Mouse (Mus musculus) left cerebral cortex, postnatal 25 days (tissue): ENCODE results near the gene Tmtc4. TPM values are rescaled to one million over a fixed set of nuclear protein-coding genes. Genes with fewer than 3 reads are reported as not detected.

ENCODE experiments used
- DNase-seq, 2 experiments: peaks; one replicate each; pipeline ENCODE4 v3.0.0; 2022; ENCODE audit warnings: low spot score in 2 of 2, mixed read lengths in 1 of 2
- intact Hi-C: fragments of 180-260 bp; cut with DNase I; formaldehyde crosslinking; loops from one replicate; pipeline ENCODE4 v1.15.1; 2025
- total RNA-seq, 2 experiments: library from RNA; stranded (reverse); gene quantifications; 2 replicates each; pipeline ENCODE4 v1.2.3; 2021

Tmtc4 gene
- 10 to 100 TPM; 20.8 to 22.6 TPM for total RNA-seq

GRCm38 (mm10) chr14:122983226-122984215 is at the start of gene Tmtc4:
Tmtc4 (minus strand) TSS chr14:122984035.
- DNase-seq = peak; percentile 94 to 98
- intact Hi-C loops = no loop called here

- DNase-seq = no peak
- intact Hi-C loops = no loop called here
Observed at GRCm38 (mm10) chr14:123032435-123032834, 48.6 kb upstream of the Tmtc4 start.

DNA sequence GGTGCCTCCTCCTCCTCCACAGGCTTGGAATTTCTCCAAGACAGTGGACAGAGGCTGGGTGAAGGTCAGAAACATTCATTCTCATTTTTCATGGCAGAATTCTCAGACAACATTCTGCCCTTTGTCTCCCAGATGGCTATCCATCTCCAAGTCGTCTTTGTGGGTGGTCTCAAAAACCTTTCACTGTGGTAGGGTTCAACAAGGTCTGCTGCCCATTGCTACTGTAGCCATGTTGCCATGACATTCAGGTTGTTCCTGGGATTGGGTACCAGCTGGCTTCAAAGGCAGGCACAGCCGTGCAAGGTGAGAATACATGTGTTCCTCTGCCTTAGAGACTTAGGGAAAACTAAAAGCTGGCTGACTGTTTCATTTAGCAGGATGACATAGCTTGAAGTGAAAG is 44.0 kb upstream of the Tmtc4 start:
- DNase-seq = no peak

DNA sequence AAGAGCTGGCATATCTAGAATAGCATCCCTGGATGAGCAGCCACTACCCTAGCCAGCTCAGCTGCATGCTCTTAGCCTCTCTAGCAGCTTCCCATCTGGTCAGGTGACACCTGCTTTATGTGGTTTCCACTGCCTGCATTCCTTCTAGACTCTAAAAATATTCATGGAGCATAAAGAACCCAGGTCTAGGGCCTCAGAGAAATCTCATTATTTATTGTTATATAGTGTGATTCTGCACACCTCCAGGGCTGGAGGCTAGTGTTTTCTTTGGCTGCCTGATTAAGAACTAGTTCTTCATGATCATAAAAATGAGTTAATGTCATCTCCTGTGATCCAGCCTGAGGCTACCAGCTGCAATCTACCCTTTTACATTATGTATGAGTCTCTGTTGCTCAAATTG is 39.1 kb upstream of the Tmtc4 start:
- intact Hi-C loops = no loop called here
- DNase-seq = no peak

More for the DNA sequence above, 44.0 kb upstream of the Tmtc4 start:
- intact Hi-C loops = no loop called here

- intact Hi-C loops = no loop called here
Observed at GRCm38 (mm10) chr14:123016310-123016709, 32.5 kb upstream of the Tmtc4 start.

GRCm38 (mm10) chr14:123015687-123016086 is 31.9 kb upstream of the Tmtc4 start:
- intact Hi-C loops = no loop called here
- no peak for DNase-seq

More at GRCm38 (mm10) chr14:123016310-123016709, 32.5 kb upstream of the Tmtc4 start:
- DNase-seq = no peak

- DNase-seq = no peak
- intact Hi-C loops = no loop called here
Observed at GRCm38 (mm10) chr14:123009108-123010018, 25.5 kb upstream of the Tmtc4 start.

DNA sequence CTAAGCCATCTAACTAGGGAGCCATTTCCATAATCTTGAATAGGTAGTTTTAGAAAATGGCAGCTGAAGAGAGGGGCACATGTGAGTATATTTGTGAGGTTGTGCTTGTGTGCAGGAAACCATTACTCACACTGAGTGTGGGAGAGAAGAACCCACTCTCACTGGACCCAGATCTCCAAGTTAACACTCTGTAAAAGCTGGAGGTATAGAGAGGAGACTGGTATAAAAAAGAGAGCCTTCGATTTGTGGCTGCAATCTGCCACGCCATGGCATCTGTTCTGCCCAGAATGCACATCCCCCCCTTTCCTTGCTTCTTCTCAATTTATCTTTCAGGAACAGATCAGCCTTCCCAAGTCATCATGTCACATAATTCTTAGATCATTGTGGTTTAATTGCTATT is 24.8 kb upstream of the Tmtc4 start:
- DNase-seq = no peak
- intact Hi-C loops = no loop called here

GRCm38 (mm10) chr14:123003715-123004114 is 19.9 kb upstream of the Tmtc4 start:
- intact Hi-C loops = no loop called here

DNA sequence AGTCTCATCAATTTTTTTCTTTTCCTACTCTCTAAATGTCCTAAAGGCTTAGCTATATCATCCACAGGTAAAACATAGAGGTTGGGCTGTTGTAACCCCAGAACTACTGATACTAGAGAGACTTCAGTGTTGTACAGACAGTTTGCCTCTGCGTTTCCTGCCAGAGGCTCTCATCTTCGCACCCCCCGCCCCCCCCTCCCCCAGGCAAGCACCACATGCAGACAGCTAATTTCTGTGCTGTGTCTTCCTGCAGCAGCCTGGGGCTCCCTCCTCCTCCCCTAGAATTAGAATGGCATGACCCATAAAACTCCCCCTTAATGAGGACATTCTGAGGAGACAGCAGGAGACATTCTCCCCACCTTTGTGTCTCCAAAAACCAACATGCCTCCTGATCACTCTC is 17.6 kb upstream of the Tmtc4 start:
- intact Hi-C loops = no loop called here

More at GRCm38 (mm10) chr14:123003715-123004114, 19.9 kb upstream of the Tmtc4 start:
- no peak for DNase-seq

GRCm38 (mm10) chr14:122997465-122997864 is 13.6 kb upstream of the Tmtc4 start:
- DNase-seq = no peak
- intact Hi-C loops = no loop called here

More for the DNA sequence above, 17.6 kb upstream of the Tmtc4 start:
- DNase-seq = no peak

- intact Hi-C loops = no loop called here
- no peak for DNase-seq
Observed at GRCm38 (mm10) chr14:122993935-122994334, 10.1 kb upstream of the Tmtc4 start.

GRCm38 (mm10) chr14:122992937-122993336 is 9.1 kb upstream of the Tmtc4 start:
- intact Hi-C loops = no loop called here
- DNase-seq = no peak

DNA sequence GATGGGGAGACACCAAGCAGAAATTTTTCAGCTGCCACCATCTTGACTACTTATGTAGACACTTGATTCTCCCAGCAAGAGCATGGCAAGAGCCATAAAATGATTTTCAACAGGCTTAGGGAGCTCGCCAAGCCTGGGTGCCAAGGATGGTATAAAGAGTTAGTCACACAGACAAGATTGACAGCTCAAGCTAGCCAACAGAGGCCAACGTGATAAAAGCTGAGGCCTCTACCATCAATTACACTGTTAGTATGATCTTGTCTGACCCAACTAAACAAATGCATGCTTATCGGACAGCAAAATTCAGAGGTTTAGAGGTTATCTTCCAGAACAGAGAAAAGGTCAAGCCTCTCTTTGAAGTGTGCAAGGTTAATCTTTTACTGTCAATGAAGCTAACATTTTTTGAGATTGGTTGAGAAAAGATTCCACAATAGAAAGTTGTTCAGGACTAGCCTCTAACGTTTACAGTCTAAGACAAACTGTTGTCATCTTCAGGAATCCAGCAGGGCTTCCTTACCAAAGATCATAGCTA is 6.8 kb upstream of the Tmtc4 start:
- intact Hi-C loops = no loop called here
- DNase-seq = no peak

DNA sequence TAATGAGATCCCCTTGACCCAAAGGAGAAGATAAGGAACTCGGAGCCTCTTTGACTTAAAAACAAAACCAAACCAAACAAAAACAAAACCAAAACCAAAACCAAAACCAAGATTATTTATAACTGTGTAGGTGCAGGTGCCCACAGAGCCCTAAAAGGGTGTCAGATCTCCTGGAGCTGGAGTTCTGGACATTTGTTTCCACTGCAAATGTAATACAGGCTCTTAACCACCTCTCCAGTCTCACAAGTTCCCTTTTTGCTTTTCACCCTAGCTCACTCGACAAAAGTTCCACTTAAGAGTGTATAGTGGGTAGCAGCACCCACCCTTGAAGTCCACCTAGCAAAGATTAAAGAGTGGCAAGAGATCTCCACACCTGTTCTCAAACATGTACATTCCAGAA is 2.6 kb upstream of the Tmtc4 start:
- no peak for DNase-seq
- intact Hi-C loops = no loop called here

DNA sequence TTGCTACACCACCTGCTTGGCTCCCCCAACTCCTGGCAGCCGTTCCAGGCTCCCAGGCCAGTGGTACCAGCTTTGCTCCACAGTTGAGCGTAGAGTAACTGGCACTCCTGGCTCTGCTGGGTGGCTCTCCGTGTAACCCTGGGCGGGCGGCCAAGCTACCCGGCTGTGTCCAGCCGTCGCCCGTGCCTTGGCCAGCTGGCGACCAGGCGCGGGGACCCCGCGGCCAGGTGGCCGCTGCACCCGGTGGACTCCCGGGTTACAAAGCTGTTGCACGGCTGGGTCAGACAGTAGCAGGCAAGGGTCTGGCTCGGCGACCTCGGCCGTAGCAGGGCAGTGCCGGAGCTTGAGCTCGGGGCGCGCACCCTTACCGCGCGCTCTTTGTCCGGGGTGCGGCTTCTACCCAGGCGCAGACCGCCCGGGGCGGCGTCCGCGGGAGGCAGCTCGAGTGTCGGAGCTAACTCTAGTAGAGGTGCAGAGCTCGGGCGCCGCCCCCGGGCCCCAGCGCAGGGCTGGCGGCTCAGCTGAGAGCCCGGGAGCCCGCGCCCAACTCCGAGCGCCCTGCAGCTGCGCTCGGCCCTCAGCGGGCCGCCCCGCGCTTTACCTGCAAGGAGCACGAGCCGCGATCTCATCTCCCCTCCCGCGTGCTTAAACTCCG is 1.1 kb downstream of the Tmtc4 start:
- intact Hi-C loops = no loop called here
- peak in 1 of 2 experiments; percentile 32 for DNase-seq

DNA sequence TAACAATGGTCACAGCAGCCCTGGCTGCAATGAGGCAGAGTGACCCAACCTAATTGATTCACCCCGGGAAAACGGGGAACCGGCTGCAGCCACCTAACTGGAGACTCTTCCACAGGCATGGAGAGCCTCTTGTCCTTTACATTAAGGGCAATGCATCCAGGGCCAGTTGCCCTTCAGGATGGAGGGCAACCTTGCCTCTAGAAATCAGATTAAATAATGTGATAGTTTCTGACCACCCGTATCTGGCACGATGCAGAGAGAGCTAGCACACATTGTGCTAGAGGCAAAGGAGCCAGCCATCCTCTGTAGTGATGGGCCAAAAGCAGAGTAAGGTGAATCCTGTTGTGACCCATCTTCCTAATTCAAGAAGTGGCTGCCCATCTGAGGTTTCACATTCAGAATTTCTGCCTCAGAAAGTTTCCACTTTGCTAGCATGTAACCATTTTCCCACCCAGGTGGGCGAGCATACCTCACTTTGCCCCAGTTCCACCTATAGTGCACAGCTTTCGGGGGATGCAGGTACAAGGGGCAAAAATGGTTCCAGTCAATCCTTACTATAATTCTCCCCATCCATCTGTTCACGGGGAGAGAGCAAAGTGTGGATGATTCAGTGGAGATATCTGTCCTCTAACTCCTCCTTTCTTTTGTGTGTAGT is 1.9 kb downstream of the Tmtc4 start:
- intact Hi-C loops = no loop called here
- no peak for DNase-seq

- DNase-seq = no peak
- intact Hi-C loops = no loop called here
Observed at GRCm38 (mm10) chr14:122978871-122979270, 5.0 kb downstream of the Tmtc4 start.

- DNase-seq = no peak
Observed at GRCm38 (mm10) chr14:122977797-122978140, 6.1 kb downstream of the Tmtc4 start.

More at GRCm38 (mm10) chr14:122977797-122978140, 6.1 kb downstream of the Tmtc4 start:
- intact Hi-C loops = no loop called here
